Mouse (Mus musculus) forebrain, embryonic 11.5 days (tissue): ENCODE data around the gene Golim4. TPM values are rescaled to one million over a fixed set of nuclear protein-coding genes. Genes with fewer than 3 reads are reported as not detected.

Experiments
- ATAC-seq: fragments of 200-750 bp; cut with Nextera tagmentation; replicated peaks from 2 replicates; pipeline ENCODE4 v1.8.0; 2017; ENCODE audit warnings: moderate TSS enrichment; ENCODE audit not compliant: low FRiP score
- DNase-seq: peaks from one replicate; pipeline ENCODE4 v3.0.0-alpha.2; 2017; ENCODE audit warnings: low spot score
- H3K27ac ChIP-seq: fragments of 300-500 bp; sonication (generic); 2 replicates; pipeline ENCODE4 v1.5.1; 2014; ENCODE audit warnings: low read depth, low read length
- H3K27me3 ChIP-seq: fragments of 300-500 bp; sonication (generic); 2 replicates; pipeline ENCODE4 v1.6.1; 2014; ENCODE audit warnings: mild to moderate bottlenecking, low read length, mixed read lengths; ENCODE audit not compliant: control insufficient read depth, insufficient read depth
- H3K36me3 ChIP-seq: fragments of 300-500 bp; sonication (generic); 2 replicates; pipeline ENCODE4 v1.6.1; 2014; ENCODE audit warnings: mild to moderate bottlenecking, low read length, moderate library complexity, mixed read lengths; ENCODE audit not compliant: control insufficient read depth, insufficient read depth
- H3K4me1 ChIP-seq: fragments of 300-500 bp; sonication (generic); replicated peaks from 2 replicates; pipeline ENCODE4 v1.6.1; 2014; ENCODE audit warnings: low read length, mixed read lengths; ENCODE audit not compliant: control insufficient read depth, insufficient read depth
- H3K4me2 ChIP-seq: fragments of 300-500 bp; sonication (generic); 2 replicates; pipeline ENCODE4 v1.6.1; 2014; ENCODE audit warnings: low read depth, mild to moderate bottlenecking, low read length, moderate library complexity, mixed read lengths; ENCODE audit not compliant: severe bottlenecking
- H3K4me3 ChIP-seq: fragments of 300-500 bp; sonication (generic); 2 replicates; pipeline ENCODE4 v1.5.1; 2014; ENCODE audit warnings: low read depth, low read length
- H3K9ac ChIP-seq: fragments of 300-500 bp; sonication (generic); 2 replicates; pipeline ENCODE4 v1.6.1; 2014; ENCODE audit warnings: low read length
- H3K9me3 ChIP-seq: fragments of 300-500 bp; sonication (generic); 2 replicates; pipeline ENCODE4 v1.6.1; 2016; ENCODE audit warnings: low read length, mixed read lengths; ENCODE audit not compliant: control insufficient read depth
- WGBS: fragments of 180-500 bp; shearing (Covaris S2); extraction: QIAGEN DNeasy Blood & Tissue Kit; methylation state at CpG from one replicate; pipeline ENCODE4 v1.1.7; 2014; 5-methylcytosine and 5-hydroxymethylcytosine counted together
- polyA plus RNA-seq: library from polyadenylated mRNA; unstranded; fragments of >200 nt; fragmentation: Nextera tagmentation; extraction: Ambion mirVana; gene quantifications from 2 replicates; pipeline ENCODE4 v1.2.1, GENCODE M21; 2014

Golim4 gene
- polyA plus RNA-seq, 1 experiment from 2014 or later, result 47.6 TPM

GRCm38 (mm10) chr3:75910257-75910656, 46.5 kb downstream of the Golim4 start:
- no peaks in the 10 kb centered on the region; the same call in 1 of the 2 replicates for H3K36me3 ChIP-seq
- WGBS, result 42% methylated on average over 4 of the region's 4 CpGs
- H3K4me1 ChIP-seq, result no peaks in the 10 kb centered on the region
- DNase-seq (no peak), ATAC-seq (peak; percentile 68)
- H3K4me2 ChIP-seq, result no peak overlapping the region
- H3K4me3 ChIP-seq, result no peak overlapping the region
- no peak overlapping the region for H3K27ac ChIP-seq
- no peaks in the 10 kb centered on the region for H3K9me3 ChIP-seq
- H3K9ac ChIP-seq, result no peak overlapping the region
- no peaks in the 10 kb centered on the region for H3K27me3 ChIP-seq

- H3K9me3 ChIP-seq, result no peaks in the 10 kb centered on the region
- ATAC-seq (0 out of 2 replicates have a peak, but pooled peaks have one; percentile 27), DNase-seq (no peak)
- no peaks in the 10 kb centered on the region for H3K27me3 ChIP-seq
- H3K4me2 ChIP-seq, result no peak overlapping the region
- no peak overlapping the region for H3K4me3 ChIP-seq
- no peak overlapping the region for H3K9ac ChIP-seq
- no peaks in the 10 kb centered on the region for H3K4me1 ChIP-seq
- no peak overlapping the region for H3K27ac ChIP-seq
- H3K36me3 ChIP-seq, result no peaks in the 10 kb centered on the region; the same call in 1 of the 2 replicates
- 85% methylated on average over 11 of the region's 11 CpGs for WGBS
Measured at GRCm38 (mm10) chr3:75901903-75902598, 54.7 kb downstream of the Golim4 start.

GRCm38 (mm10) chr3:75895075-75895474, 61.7 kb downstream of the Golim4 start:
- H3K4me2 ChIP-seq, result no peak overlapping the region
- H3K9me3 ChIP-seq, result no peaks in the 10 kb centered on the region
- WGBS, result 95% methylated on average over 5 of the region's 5 CpGs
- DNase-seq, result no peak
- no peaks in the 10 kb centered on the region; the same call in 1 of the 2 replicates for H3K36me3 ChIP-seq
- no peak for ATAC-seq
- no peak overlapping the region for H3K27ac ChIP-seq
- no peak overlapping the region for H3K4me3 ChIP-seq
- no peaks in the 10 kb centered on the region for H3K4me1 ChIP-seq
- no peaks in the 10 kb centered on the region for H3K27me3 ChIP-seq
- no peak overlapping the region for H3K9ac ChIP-seq

GRCm38 (mm10) chr3:75891581-75891980, 65.2 kb downstream of the Golim4 start:
- DNase-seq, result no peak
- Histone ChIP-seq H3K36me3 (no peaks in the 10 kb centered on the region; the same call in 1 of the 2 replicates), H3K9ac (no peak overlapping the region), H3K9me3 (no peaks in the 10 kb centered on the region), H3K4me3 (no peak overlapping the region), H3K27ac (no peak overlapping the region), H3K4me1 (no peaks in the 10 kb centered on the region), H3K27me3 (no peaks in the 10 kb centered on the region), H3K4me2 (no peak overlapping the region)
- no peak for ATAC-seq
- 94% methylated on average over 3 of the region's 3 CpGs for WGBS

- Histone ChIP-seq H3K9ac (no peak overlapping the region), H3K27ac (no peak overlapping the region), H3K4me2 (no peak overlapping the region), H3K4me1 (no peaks in the 10 kb centered on the region), H3K36me3 (no peaks in the 10 kb centered on the region; the same call in 1 of the 2 replicates), H3K9me3 (no peaks in the 10 kb centered on the region), H3K4me3 (no peak overlapping the region), H3K27me3 (no peaks in the 10 kb centered on the region)
- no peak for DNase-seq
- 91% methylated on average over 1 of the region's 1 CpGs for WGBS
- no peak for ATAC-seq
Measured at GRCm38 (mm10) chr3:75889323-75889722, 67.4 kb downstream of the Golim4 start.

GRCm38 (mm10) chr3:75881582-75881981, 75.2 kb downstream of the Golim4 start:
- no peak for DNase-seq
- Histone ChIP-seq H3K27ac (no peak overlapping the region), H3K4me3 (no peak overlapping the region), H3K9me3 (peaks cover 3% of the 10 kb centered on the region), H3K27me3 (no peaks in the 10 kb centered on the region), H3K9ac (no peak overlapping the region), H3K36me3 (no peaks in the 10 kb centered on the region; the same call in 1 of the 2 replicates), H3K4me1 (no peaks in the 10 kb centered on the region), H3K4me2 (no peak overlapping the region)
- 95% methylated on average over 1 of the region's 1 CpGs for WGBS
- ATAC-seq, result no peak

- H3K9ac ChIP-seq, result no peak overlapping the region
- WGBS, result 82% methylated on average over 2 of the region's 2 CpGs
- no peak for DNase-seq
- H3K4me3 ChIP-seq, result no peak overlapping the region
- H3K27ac ChIP-seq, result no peak overlapping the region
- ATAC-seq, result no peak
- no peaks in the 10 kb centered on the region for H3K4me1 ChIP-seq
- no peak overlapping the region for H3K4me2 ChIP-seq
- H3K9me3 ChIP-seq, result peaks cover 3% of the 10 kb centered on the region
- no peaks in the 10 kb centered on the region for H3K27me3 ChIP-seq
- H3K36me3 ChIP-seq, result no peaks in the 10 kb centered on the region; the same call in 1 of the 2 replicates
Measured at GRCm38 (mm10) chr3:75879269-75879668, 77.5 kb downstream of the Golim4 start.

- Histone ChIP-seq H3K9ac (no peak overlapping the region), H3K4me3 (no peak overlapping the region), H3K4me1 (no peaks in the 10 kb centered on the region), H3K9me3 (no peaks in the 10 kb centered on the region), H3K27me3 (no peaks in the 10 kb centered on the region), H3K4me2 (no peak overlapping the region), H3K36me3 (no peaks in the 10 kb centered on the region), H3K27ac (no peak overlapping the region)
- DNase-seq, result no peak
- no peak for ATAC-seq
- WGBS, result 75% methylated on average over 1 of the region's 1 CpGs
Measured at GRCm38 (mm10) chr3:75868886-75869285, 87.9 kb downstream of the Golim4 start.

GRCm38 (mm10) chr3:75864203-75864602, 92.5 kb downstream of the Golim4 start:
- H3K9me3 ChIP-seq, result no peaks in the 10 kb centered on the region
- 28% methylated on average over 2 of the region's 2 CpGs for WGBS
- DNase-seq, result no peak

More at GRCm38 (mm10) chr3:75864203-75864602, 92.5 kb downstream of the Golim4 start:
- no peak overlapping the region for H3K9ac ChIP-seq
- no peaks in the 10 kb centered on the region for H3K36me3 ChIP-seq
- H3K27ac ChIP-seq, result no peak overlapping the region
- no peaks in the 10 kb centered on the region for H3K4me1 ChIP-seq
- no peaks in the 10 kb centered on the region for H3K27me3 ChIP-seq
- H3K4me3 ChIP-seq, result no peak overlapping the region
- no peak overlapping the region for H3K4me2 ChIP-seq
- ATAC-seq, result no peak
